9 mouse cellular contexts compared by ENCODE assay signal in genomic region chr5:66338583-66338982, GRCm38 (mm10).
DNase-seq lines count a peak whose midpoint lies in the region; ATAC-seq lines count a peak whose summit lies in the region.
"Had no signal": no experiment of that assay in that cellular context is flagged by ENCODE, and none has a peak within 500 bp of the region (broad histone marks: within the 10 kb centered on the region; RNA-seq: fewer than 3 reads in every experiment).

No protein-coding gene starts in this region.

- no peak for DNase-seq in heart, embryonic 10.5 days (ENCODE audit: low spot score)
- peak; percentile 49 to 50 for DNase-seq in B cell, adult 2 months
- DNase-seq in NIH3T3 (ENCODE audit: low read depth) (peak; percentile 31), adipocyte (ENCODE audit: low spot score) (no peak)
- peak; percentile 70 for DNase-seq in retina, embryonic 14.5 days (ENCODE audit: low spot score)

- H3K27ac ChIP-seq in heart, embryonic 16.5 days (ENCODE audit: low read length) = peak overlapping the region; percentile 79; the same call in 1 of the 2 replicates
- H3K27ac ChIP-seq in heart, embryonic 10.5 days = no peak overlapping the region

- H3K36me3 ChIP-seq in heart, embryonic 16.5 days (ENCODE audit: control insufficient read depth, insufficient read depth) = no peaks in the 10 kb centered on the region
- H3K36me3 ChIP-seq in heart, embryonic 10.5 days = no peaks in the 10 kb centered on the region
- H3K36me3 ChIP-seq: neural tube, embryonic 13.5 days had no signal

- H3K4me1 ChIP-seq in heart, embryonic 16.5 days (ENCODE audit: control insufficient read depth, insufficient read depth, low read length) = peaks cover 11% of the 10 kb centered on the region
- H3K4me1 ChIP-seq in heart, embryonic 10.5 days = peaks cover 19% of the 10 kb centered on the region

- peak overlapping the region; percentile 17; the same call in 1 of the 2 replicates for H3K9ac ChIP-seq in heart, embryonic 16.5 days (ENCODE audit: low read length)

- H3K4me2 ChIP-seq in heart, embryonic 16.5 days (ENCODE audit: low read depth, low read length) = peak overlapping the region; percentile 82

- H3K4me3 ChIP-seq in heart, embryonic 16.5 days (ENCODE audit: low read length) = no peak overlapping the region
- no peak overlapping the region for H3K4me3 ChIP-seq in heart, embryonic 10.5 days

- ATAC-seq in heart, embryonic 16.5 days (replicated peaks; ENCODE audit: extremely low read depth, insufficient read depth, low FRiP score) = no peak
- peak; percentile 51 for ATAC-seq in granulocyte monocyte progenitor cell, adult 5-6 weeks (replicated peaks; ENCODE audit: poor library complexity, severe bottlenecking)
- ATAC-seq in megakaryocyte-erythroid progenitor cell, adult 5-6 weeks (replicated peaks; ENCODE audit: low FRiP score, low TSS enrichment, poor library complexity, severe bottlenecking) = no peak

- no peaks in the 10 kb centered on the region for H3K9me3 ChIP-seq in heart, embryonic 16.5 days (replicated peaks; ENCODE audit: control insufficient read depth, low read length)
- no peaks in the 10 kb centered on the region for H3K9me3 ChIP-seq in heart, embryonic 10.5 days
- H3K9me3 ChIP-seq: neural tube, embryonic 13.5 days had no signal

- no peaks in the 10 kb centered on the region for H3K27me3 ChIP-seq in heart, embryonic 16.5 days (ENCODE audit: control insufficient read depth, insufficient read depth, low read length)
- H3K27me3 ChIP-seq in heart, embryonic 10.5 days (ENCODE audit: insufficient read depth, poor library complexity, severe bottlenecking) = peaks cover 18% of the 10 kb centered on the region
- H3K27me3 ChIP-seq: neural tube, embryonic 13.5 days had no signal

- 41% methylated on average over 7 of the region's 7 CpGs for WGBS in heart, embryonic 16.5 days
- WGBS in heart, embryonic 10.5 days = 34% methylated on average over 7 of the region's 7 CpGs

Comparison
In these comparisons a context has a peak if more than half of its experiments do, and no peak if none do; other contexts are left out.
1. DNase-seq: peak in B cell, adult 2 months (2 of 2), NIH3T3 (single experiment) and retina, embryonic 14.5 days (single experiment); none in heart, embryonic 10.5 days (single experiment) and adipocyte (single experiment).